Mouse (Mus musculus) mature B cell (primary cell): ENCODE data around the gene Idua.

Source experiments
- in situ Hi-C: fragments of 300-500 bp; cut with MboI; formaldehyde crosslinking; loops from 2 replicates; pipeline ENCODE4 v1.14.3; 2019

Idua gene

DNA sequence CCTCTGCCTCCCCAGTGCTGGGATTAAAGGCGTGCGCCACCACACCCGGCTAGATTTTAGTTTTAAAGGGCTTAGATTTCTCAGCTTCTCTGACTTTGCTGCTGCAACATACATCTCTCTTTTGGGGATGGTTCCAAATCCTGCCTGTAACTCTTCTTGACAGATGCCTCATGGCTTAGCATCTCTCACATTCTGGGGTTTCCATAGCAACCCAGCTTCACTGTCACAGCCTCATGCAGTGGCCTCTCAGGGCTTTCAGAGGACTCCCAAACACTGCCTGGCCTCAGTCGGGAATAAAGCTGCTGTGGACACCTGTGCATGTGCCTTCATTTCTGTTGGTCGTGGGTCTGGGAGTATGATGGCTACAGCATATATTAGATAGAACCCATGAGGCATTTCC lies 29.0 kb downstream of the Idua start:
- in situ Hi-C loops = no loop called here

- in situ Hi-C loops = no loop called here
Measured at GRCm38 (mm10) chr5:108691152-108691551, 31.0 kb downstream of the Idua start.

- in situ Hi-C loops = no loop called here
Measured at GRCm38 (mm10) chr5:108692271-108692670, 32.1 kb downstream of the Idua start, which contains the start of gene Fgfrl1. Gene Fgfrl1, plus strand, starts transcription at chr5:108692382.

- in situ Hi-C loops = no loop called here
Measured at GRCm38 (mm10) chr5:108693872-108694288, 33.7 kb downstream of the Idua start.

GRCm38 (mm10) chr5:108694352-108695261 lies 34.5 kb downstream of the Idua start:
- in situ Hi-C loops = no loop called here

DNA sequence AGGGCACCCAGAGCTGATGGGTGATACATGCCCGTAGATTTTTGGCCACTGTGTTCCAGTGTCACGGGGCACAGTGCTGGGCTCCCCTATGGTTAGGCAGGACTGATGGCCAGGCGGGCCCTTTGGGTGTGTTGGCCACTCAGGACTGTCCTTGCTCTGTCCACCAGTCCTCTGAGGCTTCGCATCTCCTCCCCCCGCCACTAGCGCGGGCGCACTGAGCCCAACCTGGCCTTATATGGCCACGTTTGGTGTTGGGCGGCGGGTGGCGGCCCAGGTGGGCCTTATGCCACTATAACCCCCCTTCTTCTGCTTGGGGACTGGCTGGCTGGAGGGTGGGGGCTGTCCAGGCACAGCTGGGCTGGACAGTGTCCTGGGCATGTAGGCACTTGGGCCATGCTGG lies 35.7 kb downstream of the Idua start:
- in situ Hi-C loops = no loop called here

- in situ Hi-C loops = no loop called here
Measured at GRCm38 (mm10) chr5:108696542-108696941, 36.4 kb downstream of the Idua start.

GRCm38 (mm10) chr5:108697341-108697753 lies 37.2 kb downstream of the Idua start:
- in situ Hi-C loops = no loop called here

DNA sequence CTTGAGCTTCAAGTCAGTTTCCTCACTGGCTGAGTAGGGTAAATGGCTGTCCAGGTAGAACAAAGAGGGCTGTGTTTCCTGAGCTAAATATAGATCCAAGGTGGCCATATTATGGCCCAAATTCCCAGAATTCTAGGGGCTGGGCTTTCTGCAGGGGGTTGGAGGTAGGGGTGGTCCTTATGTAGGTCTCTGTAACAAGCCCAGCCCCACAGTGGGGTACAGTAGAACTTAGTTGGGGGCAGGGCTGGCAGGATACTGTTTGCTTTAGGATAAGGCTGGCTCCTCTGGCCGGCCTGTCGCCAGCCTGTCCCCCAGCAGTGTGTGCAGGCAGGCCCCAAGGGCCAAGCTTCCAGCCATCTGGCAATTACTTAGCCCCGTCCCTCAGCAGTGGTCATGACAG lies 40.2 kb downstream of the Idua start:
- in situ Hi-C loops = no loop called here

DNA sequence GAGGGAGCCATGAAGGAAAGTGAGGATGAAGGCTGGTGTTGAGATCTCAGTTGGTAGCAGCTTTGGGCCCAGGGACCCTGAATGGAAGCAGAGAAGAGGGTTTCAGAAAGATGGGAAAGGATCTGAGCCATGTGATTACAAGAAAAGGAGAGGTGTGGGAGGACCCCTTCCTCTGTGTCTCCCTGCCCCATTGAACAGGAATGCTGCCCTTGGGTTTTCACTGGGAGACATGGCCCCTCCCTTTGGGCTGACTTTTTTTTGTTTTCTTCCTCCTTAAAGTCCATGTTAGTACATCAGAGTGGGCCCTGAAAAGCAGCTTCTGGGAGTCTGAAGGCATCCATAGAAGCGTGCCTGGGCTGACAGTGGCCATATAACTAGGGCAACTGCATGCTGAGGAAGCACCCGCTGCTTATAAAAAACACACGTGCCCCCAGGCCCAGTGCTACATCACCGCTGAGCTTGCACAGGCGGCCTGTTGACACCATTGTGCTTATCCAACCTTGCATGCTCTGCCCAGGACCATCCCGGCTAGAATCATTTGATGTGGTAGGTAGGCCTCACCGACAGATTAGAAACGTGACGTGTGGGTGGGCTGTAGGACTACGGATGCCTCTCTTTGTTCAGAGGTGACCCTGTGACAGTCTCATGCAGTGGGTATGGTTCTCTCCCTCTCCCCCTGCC lies 41.4 kb downstream of the Idua start:
- in situ Hi-C loops = no loop called here

- in situ Hi-C loops = no loop called here
Measured at GRCm38 (mm10) chr5:108703754-108704626, 43.9 kb downstream of the Idua start.

DNA sequence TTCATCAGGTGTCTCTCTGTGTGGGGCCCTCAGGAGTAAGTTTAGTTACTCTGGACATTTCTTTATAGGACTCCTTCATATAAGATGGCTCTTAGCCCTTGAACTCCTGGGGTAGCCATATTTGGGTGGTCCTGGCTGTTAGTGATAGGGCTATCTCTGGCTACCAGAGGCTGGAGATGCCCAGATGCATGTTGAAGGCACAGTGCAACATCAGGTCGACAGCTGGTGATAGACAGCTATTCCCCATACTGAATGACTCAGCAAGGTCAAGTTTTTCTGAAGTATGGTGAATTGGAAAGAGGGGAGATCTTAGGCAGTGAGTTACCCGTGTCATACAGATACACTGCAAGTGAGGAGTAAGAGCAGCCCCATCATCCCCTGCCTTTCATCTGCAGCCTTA lies 47.6 kb downstream of the Idua start:
- in situ Hi-C loops = no loop called here

DNA sequence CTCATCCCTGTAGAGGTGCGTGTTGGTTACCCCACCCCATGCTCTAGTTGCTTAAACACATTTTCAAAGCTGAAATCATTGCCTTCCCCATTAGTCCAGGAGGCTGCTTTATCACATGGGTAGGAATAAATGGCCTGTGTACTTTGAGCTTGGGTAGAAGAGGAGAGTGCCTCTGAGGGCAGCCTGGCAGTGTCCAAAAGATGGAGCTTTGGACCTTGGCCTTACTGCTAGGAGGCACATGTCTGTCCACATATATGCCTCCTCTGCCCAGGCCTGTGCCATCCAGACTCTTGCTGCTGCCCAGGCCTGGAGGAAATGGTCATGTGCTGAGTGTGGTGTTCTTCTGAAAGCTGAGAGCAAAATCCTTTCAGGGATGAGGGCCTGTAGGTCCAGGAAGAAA lies 48.3 kb downstream of the Idua start:
- in situ Hi-C loops = no loop called here

DNA sequence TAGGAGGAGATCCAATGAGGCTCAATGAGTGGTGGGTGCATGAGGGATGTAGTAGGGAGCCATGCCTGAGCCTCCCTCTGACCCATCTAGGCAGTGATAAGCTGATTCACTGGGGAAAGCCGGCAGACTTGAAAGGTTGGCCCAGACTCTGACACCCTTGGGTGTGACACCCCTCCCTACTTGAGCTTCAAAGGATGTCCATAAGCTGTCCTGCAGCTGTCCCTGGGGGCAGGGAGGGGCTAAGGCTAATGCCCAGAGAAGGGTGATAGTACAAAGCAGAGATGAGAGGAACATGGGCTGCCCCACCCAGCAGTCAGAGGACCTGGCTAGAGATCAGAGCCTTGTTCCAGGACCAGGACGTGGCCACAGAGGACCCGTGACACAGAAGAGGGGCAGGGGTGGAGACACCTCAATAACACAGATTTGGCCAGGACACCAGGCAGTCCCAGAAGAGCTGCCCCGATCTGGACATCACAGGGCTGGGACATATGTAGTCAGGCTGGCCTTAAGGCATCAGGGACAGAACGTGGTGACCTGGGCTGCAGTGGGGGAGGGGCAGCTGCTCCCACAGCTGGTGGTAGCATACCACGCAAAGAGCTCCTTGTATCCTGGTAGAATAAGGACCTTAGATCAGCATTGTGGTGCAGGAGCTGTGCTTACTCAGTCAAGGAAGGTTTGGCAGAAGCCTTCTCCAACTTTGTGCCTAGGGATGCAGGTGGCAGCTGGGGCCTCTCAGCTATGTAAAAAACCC lies 49.0 kb downstream of the Idua start:
- in situ Hi-C loops = no loop called here

DNA sequence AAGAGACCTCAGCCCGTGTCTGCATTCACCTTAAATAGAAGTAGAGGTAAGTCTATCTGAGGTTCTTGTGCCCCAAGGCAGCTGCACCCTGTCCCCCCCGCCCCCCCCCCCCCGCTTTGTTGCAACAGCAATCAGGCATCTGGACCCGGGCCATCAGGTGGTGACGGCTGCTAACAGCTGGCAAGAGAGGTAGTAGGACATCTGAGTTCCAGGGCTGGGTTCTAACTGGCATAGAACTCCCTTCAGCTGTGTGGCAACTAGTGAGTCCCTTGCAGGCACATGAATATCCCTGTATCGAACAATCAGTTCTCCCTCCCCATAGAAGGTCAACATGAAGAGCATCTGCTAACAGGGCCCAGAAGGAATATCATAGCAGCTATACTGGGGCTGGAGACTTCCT lies 51.8 kb downstream of the Idua start:
- in situ Hi-C loops = no loop called here

- in situ Hi-C loops = no loop called here
Measured at GRCm38 (mm10) chr5:108713096-108713495, 53.0 kb downstream of the Idua start.

GRCm38 (mm10) chr5:108713691-108714090 lies 53.6 kb downstream of the Idua start:
- in situ Hi-C loops = no loop called here

- in situ Hi-C loops = no loop called here
Measured at GRCm38 (mm10) chr5:108714149-108714548, 54.0 kb downstream of the Idua start.

DNA sequence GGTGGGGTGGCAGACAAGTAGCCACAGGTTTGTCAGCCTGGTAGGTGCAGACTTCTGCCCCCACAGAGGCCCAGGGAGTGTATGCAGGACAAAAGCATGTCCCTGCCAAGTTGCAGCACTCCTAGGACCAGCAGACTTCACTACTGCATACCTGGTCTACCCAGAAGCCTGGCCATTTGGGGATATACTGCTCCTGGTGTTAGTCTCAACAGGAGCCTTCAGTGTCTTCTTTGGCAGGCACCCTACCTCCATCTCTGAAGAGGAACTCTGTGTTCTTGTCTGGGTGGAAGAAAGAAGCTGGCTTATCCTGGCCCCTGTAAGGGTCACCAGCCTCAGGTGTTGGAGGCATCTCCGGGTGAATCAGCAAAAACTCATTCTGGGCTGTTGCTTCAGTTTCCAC lies 55.8 kb downstream of the Idua start:
- in situ Hi-C loops = no loop called here

DNA sequence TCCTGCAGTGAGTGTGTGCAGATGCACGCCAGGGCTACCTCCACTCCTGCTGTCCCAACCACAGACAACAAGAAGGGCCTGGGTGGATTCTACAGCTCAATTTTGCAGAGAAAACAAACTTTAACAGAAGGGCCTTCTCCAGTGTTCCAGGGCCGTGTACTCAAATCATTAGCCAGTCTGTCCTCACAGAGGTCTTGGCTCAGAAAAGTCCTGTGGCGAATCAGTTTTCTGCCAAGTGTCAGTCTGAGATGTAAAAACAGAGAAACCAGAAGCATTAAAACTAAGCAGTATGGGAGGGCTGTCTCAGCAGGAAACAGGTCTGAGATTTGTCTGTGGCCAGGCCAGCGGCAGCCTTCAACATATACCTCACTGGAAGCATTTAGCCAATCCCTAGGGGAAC lies 57.9 kb downstream of the Idua start:
- in situ Hi-C loops = no loop called here

DNA sequence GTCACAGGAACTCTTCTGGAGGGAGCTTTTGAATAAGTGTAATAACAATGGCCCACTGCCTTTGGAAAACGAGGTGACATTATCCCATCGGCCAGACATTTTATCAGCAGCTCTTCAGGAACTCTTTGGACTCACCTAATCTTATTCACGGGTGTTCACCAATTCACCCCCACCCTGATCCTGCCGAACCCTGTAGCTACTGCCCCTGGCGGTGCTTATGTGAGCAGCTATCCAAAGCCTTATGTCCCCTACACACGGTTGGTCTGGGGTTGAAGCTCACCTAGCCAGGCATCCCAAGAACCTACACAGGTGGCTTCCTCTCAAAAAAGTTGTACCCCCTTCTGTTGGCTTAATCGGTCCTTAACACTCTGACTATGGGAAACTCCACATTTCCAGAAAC lies 59.6 kb downstream of the Idua start:
- in situ Hi-C loops = no loop called here
